Mouse (Mus musculus): ENCODE results near the gene Ubxn1. TPM values are rescaled to one million over a fixed set of nuclear protein-coding genes. Genes with fewer than 3 reads are reported as not detected.
"Not testable (repeated sequence)": the region's sequence is repeated elsewhere in the genome, so short reads cannot be mapped to it uniquely, and the experiment has no call there.

Ubxn1 gene
- total RNA-seq, 2 experiments from 2014 or later, result 113 to 124 TPM

- intact Hi-C loops (cut with DNase I), result no loop called here
- no peak for DNase-seq (ENCODE audit: low spot score)
Measured at GRCm38 (mm10) chr19:8895397-8895960, 24.2 kb downstream of the Ubxn1 start.

- intact Hi-C loops (cut with DNase I); DNase-seq (ENCODE audit: low spot score): not testable (repeated sequence)
Measured at GRCm38 (mm10) chr19:8896231-8896630, 24.9 kb downstream of the Ubxn1 start.

GRCm38 (mm10) chr19:8897211-8897864, 26.0 kb downstream of the Ubxn1 start:
- DNase-seq (ENCODE audit: low spot score); intact Hi-C loops (cut with DNase I): not testable (repeated sequence)

- peak; percentile 92 for DNase-seq (ENCODE audit: low spot score)
- intact Hi-C loops (cut with DNase I), result loop anchor here (2.0 kb wide), 1 partner anchor 69 kb away; the partner anchor contains the start of gene Eef1g
Measured at GRCm38 (mm10) chr19:8897865-8898495, 26.7 kb downstream of the Ubxn1 start, which contains the start of gene Ganab. Ganab (plus strand) TSS chr19:8898071.

GRCm38 (mm10) chr19:8898576-8898975, 27.3 kb downstream of the Ubxn1 start:
- no peak for DNase-seq (ENCODE audit: low spot score)
- intact Hi-C loops (cut with DNase I), result loop anchor here (2.0 kb wide), 1 partner anchor 68 kb away; the partner anchor contains the start of gene Eef1g

GRCm38 (mm10) chr19:8899079-8899478, 27.8 kb downstream of the Ubxn1 start:
- intact Hi-C loops (cut with DNase I), result loop anchor here (2.0 kb wide), 1 partner anchor 68 kb away; the partner anchor contains the start of gene Eef1g

GRCm38 (mm10) chr19:8903412-8903811, 32.1 kb downstream of the Ubxn1 start:
- no peak for DNase-seq (ENCODE audit: low spot score)
- intact Hi-C loops (cut with DNase I), result no loop called here

More at GRCm38 (mm10) chr19:8899079-8899478, 27.8 kb downstream of the Ubxn1 start:
- DNase-seq (ENCODE audit: low spot score), result no peak

GRCm38 (mm10) chr19:8908531-8908930, 37.2 kb downstream of the Ubxn1 start:
- intact Hi-C loops (cut with DNase I), result no loop called here

GRCm38 (mm10) chr19:8911810-8912209, 40.5 kb downstream of the Ubxn1 start:
- intact Hi-C loops (cut with DNase I), result loop anchor here (5.0 kb wide), 1 partner anchor 35 kb away; no protein-coding TSS in a partner anchor
- DNase-seq (ENCODE audit: low spot score), result no peak

More at GRCm38 (mm10) chr19:8908531-8908930, 37.2 kb downstream of the Ubxn1 start:
- no peak for DNase-seq (ENCODE audit: low spot score)

GRCm38 (mm10) chr19:8914212-8914611, 42.9 kb downstream of the Ubxn1 start:
- intact Hi-C loops (cut with DNase I), result loop anchor here (5.0 kb wide), 1 partner anchor 33 kb away; no protein-coding TSS in a partner anchor
- DNase-seq (ENCODE audit: low spot score), result no peak

GRCm38 (mm10) chr19:8919000-8919399, 47.7 kb downstream of the Ubxn1 start:
- intact Hi-C loops (cut with DNase I), result loop anchor here (5.0 kb wide), 1 partner anchor 43 kb away; no protein-coding TSS in a partner anchor

GRCm38 (mm10) chr19:8919684-8920072, 48.4 kb downstream of the Ubxn1 start:
- DNase-seq (ENCODE audit: low spot score), result no peak
- intact Hi-C loops (cut with DNase I), result loop anchor here (2.0 to 5.0 kb wide), 2 partner anchors 21 to 43 kb away; partner anchors contain the start of gene Mta2

More at GRCm38 (mm10) chr19:8919000-8919399, 47.7 kb downstream of the Ubxn1 start:
- no peak for DNase-seq (ENCODE audit: low spot score)

- DNase-seq (ENCODE audit: low spot score), result peak; percentile 94
- intact Hi-C loops (cut with DNase I), result loop anchor here (2.0 kb wide), 1 partner anchor 21 kb away; the partner anchor contains the start of gene Mta2
Measured at GRCm38 (mm10) chr19:8920073-8920736, 48.9 kb downstream of the Ubxn1 start, which contains the start of gene B3gat3. B3gat3 (plus strand) TSS chr19:8920374.

GRCm38 (mm10) chr19:8920836-8921291, 49.6 kb downstream of the Ubxn1 start:
- DNase-seq (ENCODE audit: low spot score), result no peak
- intact Hi-C loops (cut with DNase I), result loop anchor here (2.0 kb wide), 1 partner anchor 20 kb away; the partner anchor contains the start of gene Mta2

GRCm38 (mm10) chr19:8921741-8922140, 50.4 kb downstream of the Ubxn1 start:
- intact Hi-C loops (cut with DNase I), result loop anchor here (2.0 kb wide), 1 partner anchor 19 kb away; the partner anchor contains the start of gene Mta2
- no peak for DNase-seq (ENCODE audit: low spot score)

Small RNA genes within 50 kb of the gene (microRNA-seq; reads per million reads assigned to microRNA genes)
- gene Mir5136, result 0.83 reads per million

Other genes with a start within 250 kb of the Ubxn1 start
- not detected for gene Chrm1, start 207.7 kb upstream of the Ubxn1 start, total RNA-seq (2021)
- gene Slc3a2, start 148.1 kb upstream of the Ubxn1 start, total RNA-seq (2021), result 10 to 100 TPM; 36.1 to 38.0 TPM
- 10 to 100 TPM; 17.9 to 18.9 TPM for gene Wdr74, start 135.7 kb upstream of the Ubxn1 start, total RNA-seq (2021)
- gene 1700092M07Rik, start 130.8 kb upstream of the Ubxn1 start, total RNA-seq (2021), result not detected
- gene Stx5a, start 130.1 kb upstream of the Ubxn1 start, total RNA-seq (2021), result 10 to 100 TPM; 27.6 to 31.0 TPM
- gene Nxf1, start 114.4 kb upstream of the Ubxn1 start, total RNA-seq (2021), result 10 to 100 TPM; 37.5 to 48.1 TPM
- 100 to 1,000 TPM; 108 to 110 TPM for gene Tmem223, start 100.5 kb upstream of the Ubxn1 start, total RNA-seq (2021)
- gene Tmem179b, start 97.0 kb upstream of the Ubxn1 start, total RNA-seq (2021), result 10 to 100 TPM; 14.8 to 16.4 TPM
- 1 to 10 TPM; 7.4 to 7.6 TPM for gene Taf6l, start 85.1 kb upstream of the Ubxn1 start, total RNA-seq (2021)
- gene Polr2g, start 72.9 kb upstream of the Ubxn1 start, total RNA-seq (2021), result 10 to 100 TPM; 53.4 to 62.4 TPM
- gene Zbtb3, start 68.9 kb upstream of the Ubxn1 start, total RNA-seq (2021), result 1 to 10 TPM; 1.9 to 2.1 TPM
- gene Ttc9c, start 52.2 kb upstream of the Ubxn1 start, total RNA-seq (2021), result 10 to 100 TPM; 12.5 to 15.8 TPM
- 10 to 100 TPM; 42.5 to 49.4 TPM for gene Hnrnpul2, start 51.5 kb upstream of the Ubxn1 start, total RNA-seq (2021)
- not detected for gene AC129217.1, start 41.7 kb upstream of the Ubxn1 start, total RNA-seq (2021)
- 10 to 100 TPM; 23.9 to 24.0 TPM for gene Bscl2, start 34.0 kb upstream of the Ubxn1 start, total RNA-seq (2021)
- gene Gng3, start 32.3 kb upstream of the Ubxn1 start, total RNA-seq (2021), result not detected
- 1 to 10 TPM; 3.3 to 4.9 TPM for gene Lrrn4cl, start 20.7 kb upstream of the Ubxn1 start, total RNA-seq (2021)
- gene Uqcc3, start 9.4 kb downstream of the Ubxn1 start, total RNA-seq (2021), result 10 to 100 TPM; 59.3 to 60.1 TPM
- gene Lbhd1, start 12.2 kb downstream of the Ubxn1 start, total RNA-seq (2021), result 1 to 10 TPM; 1.4 to 5.9 TPM
- not detected for gene Gm49403, start 12.4 kb downstream of the Ubxn1 start, total RNA-seq (2021)
- 10 to 100 TPM; 17.6 to 19.8 TPM for gene 1810009A15Rik, start 17.4 kb downstream of the Ubxn1 start, total RNA-seq (2021)
- 1 to 10 TPM in 1 of 2 experiments, under 1 TPM in 1; 0.68 to 2.0 TPM for gene Gm49416, start 17.4 kb downstream of the Ubxn1 start, total RNA-seq (2021)
- 10 to 100 TPM; 11.2 to 11.8 TPM for gene Ints5, start 21.5 kb downstream of the Ubxn1 start, total RNA-seq (2021)
- gene Ganab, start 26.6 kb downstream of the Ubxn1 start, total RNA-seq (2021), result 10 to 100 TPM; 55.6 to 58.7 TPM
- gene B3gat3, start 48.9 kb downstream of the Ubxn1 start, total RNA-seq (2021), result 10 to 100 TPM; 35.9 to 36.7 TPM
- 10 to 100 TPM; 22.0 to 23.6 TPM for gene Rom1, start 57.9 kb downstream of the Ubxn1 start, total RNA-seq (2021)
- gene Eml3, start 58.1 kb downstream of the Ubxn1 start, total RNA-seq (2021), result 1 to 10 TPM; 8.9 to 9.1 TPM
- gene Mta2, start 70.4 kb downstream of the Ubxn1 start, total RNA-seq (2021), result 10 to 100 TPM; 29.5 to 32.3 TPM
- gene Tut1, start 82.4 kb downstream of the Ubxn1 start, total RNA-seq (2021), result 1 to 10 TPM; 7.2 to 8.8 TPM
- 100 to 1,000 TPM; 241 to 256 TPM for gene Eef1g, start 95.5 kb downstream of the Ubxn1 start, total RNA-seq (2021)
- gene Ahnak, start 117.8 kb downstream of the Ubxn1 start, total RNA-seq (2021), result 100 to 1,000 TPM; 283 to 326 TPM
- 1 to 10 TPM in 1 of 2 experiments, not detected in 1; 3.6 TPM for gene Scgb1a1, start 216.5 kb downstream of the Ubxn1 start, total RNA-seq (2021)